Mouse (Mus musculus): ENCODE measurements at regions not wholly inside any gene's neighbourhood (a gene's known extent, or its start where the extent isn't known, plus 50 kb on each side); places are given as distances from the start of the nearest gene placed in this dataset.

DNA sequence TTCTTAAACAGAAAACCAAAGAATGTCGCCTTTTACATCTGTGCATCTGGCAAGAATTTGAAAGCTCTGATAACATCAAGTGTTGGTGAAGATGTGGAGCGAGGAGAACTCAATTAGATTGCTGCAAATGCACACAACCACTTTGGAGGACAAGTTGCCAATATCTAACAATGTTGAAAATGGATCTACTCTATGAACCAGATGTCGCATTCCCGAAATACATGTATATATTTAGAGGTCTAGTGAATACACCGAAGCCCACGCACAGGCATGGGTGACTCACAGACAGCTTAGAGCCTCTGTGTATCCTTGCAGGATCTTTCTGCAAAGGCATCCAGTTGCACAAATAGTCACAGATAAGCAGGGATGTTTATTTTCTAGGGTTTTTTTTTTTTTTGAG is 108.4 kb downstream of the Ddx1 start:
- Histone ChIP-seq H3K4me3 (ENCODE audit: insufficient read depth, low read length) (no peak overlapping the region), H3K4me1 (ENCODE audit: control insufficient read depth, insufficient read depth, low read length) (peaks cover 9% of the 10 kb centered on the region), H3K27ac (ENCODE audit: insufficient read depth, low read length) (no peak overlapping the region)
- no peak for TF ChIP-seq POLR2A (IDR thresholded peaks at IDR 0.05; ENCODE audit: extremely low read depth, insufficient read depth, low read length)
- TF ChIP-seq CTCF (IDR thresholded peaks at IDR 0.05; ENCODE audit: extremely low read depth, insufficient read depth, low read length), result no peak

DNA sequence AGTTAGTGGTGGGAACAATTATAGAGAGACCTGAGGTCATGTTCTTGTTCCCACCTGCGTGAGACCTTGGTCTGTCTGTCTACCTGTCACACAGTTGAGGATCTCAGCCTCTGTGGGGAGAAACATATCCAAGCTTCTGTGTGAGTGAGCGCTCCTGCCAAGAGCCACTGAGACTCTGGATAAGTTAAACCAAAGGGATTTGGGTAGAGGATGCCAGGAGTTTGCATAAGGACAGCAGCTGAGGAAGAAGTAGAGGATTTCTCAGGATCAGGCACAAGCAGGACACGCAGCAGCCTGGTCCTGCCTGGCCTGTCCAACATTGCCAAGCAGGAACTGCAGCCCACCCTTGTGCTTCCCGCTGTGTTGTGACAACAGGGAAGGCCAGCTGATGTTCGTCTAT is 109.8 kb downstream of the Ddx1 start:
- Histone ChIP-seq H3K4me1 (ENCODE audit: control insufficient read depth, insufficient read depth, low read length) (peaks cover 6% of the 10 kb centered on the region), H3K27ac (ENCODE audit: insufficient read depth, low read length) (no peak overlapping the region), H3K4me3 (ENCODE audit: insufficient read depth, low read length) (no peak overlapping the region)
- TF ChIP-seq CTCF (IDR thresholded peaks at IDR 0.05; ENCODE audit: extremely low read depth, insufficient read depth, low read length), result no peak
- no peak for TF ChIP-seq POLR2A (IDR thresholded peaks at IDR 0.05; ENCODE audit: extremely low read depth, insufficient read depth, low read length)

DNA sequence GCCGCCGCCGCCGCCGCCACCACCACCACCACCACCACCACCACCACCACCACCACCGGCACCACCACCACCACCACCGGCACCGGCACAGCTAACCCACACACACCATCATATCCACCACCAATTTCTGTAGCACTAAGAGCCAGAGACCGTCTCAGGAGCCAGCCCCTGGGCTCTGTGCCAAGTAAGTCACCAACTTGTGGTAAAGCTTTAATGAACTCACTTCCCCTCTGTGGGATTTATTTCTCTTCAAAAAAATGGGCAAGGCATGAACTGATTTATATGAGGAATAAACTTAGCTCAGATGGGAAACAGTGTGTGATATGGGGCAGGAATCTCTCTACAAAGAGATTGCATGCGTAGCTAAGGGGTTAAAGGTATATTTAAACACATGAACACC is 114.8 kb downstream of the Ddx1 start:
- Histone ChIP-seq H3K27ac (ENCODE audit: insufficient read depth, low read length) (no peak overlapping the region), H3K4me3 (ENCODE audit: insufficient read depth, low read length) (no peak overlapping the region), H3K4me1 (ENCODE audit: control insufficient read depth, insufficient read depth, low read length) (no peaks in the 10 kb centered on the region)
- TF ChIP-seq POLR2A (IDR thresholded peaks at IDR 0.05; ENCODE audit: extremely low read depth, insufficient read depth, low read length), result no peak
- TF ChIP-seq CTCF (IDR thresholded peaks at IDR 0.05; ENCODE audit: extremely low read depth, insufficient read depth, low read length), result no peak

DNA sequence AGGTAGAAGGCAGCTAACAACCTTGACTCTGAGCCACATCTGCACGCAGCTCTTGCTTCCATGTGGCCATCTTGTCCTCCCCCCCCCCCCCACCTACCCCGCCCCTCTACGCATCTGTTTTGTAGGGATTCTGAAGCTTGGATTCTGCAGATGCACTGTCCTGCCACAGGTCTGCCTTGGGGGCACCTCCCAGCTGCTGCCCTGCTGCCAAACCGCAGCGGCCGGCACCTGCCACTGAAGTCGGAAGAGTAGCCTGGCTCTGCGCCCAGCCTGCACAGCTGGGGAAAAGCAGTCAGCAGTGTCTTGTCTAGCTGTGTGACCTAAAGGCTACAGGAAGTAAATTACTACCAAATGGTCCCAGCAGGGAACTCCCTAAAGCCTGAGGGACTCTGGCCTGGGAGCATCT is 119.3 kb downstream of the Ddx1 start:
- TF ChIP-seq POLR2A (IDR thresholded peaks at IDR 0.05; ENCODE audit: extremely low read depth, insufficient read depth, low read length) (no peak), CTCF (IDR thresholded peaks at IDR 0.05; ENCODE audit: extremely low read depth, insufficient read depth, low read length) (no peak)
- Histone ChIP-seq H3K4me1 (ENCODE audit: control insufficient read depth, insufficient read depth, low read length) (peaks cover 4% of the 10 kb centered on the region; the same call in 1 of the 2 replicates), H3K4me3 (ENCODE audit: insufficient read depth, low read length) (no peak overlapping the region), H3K27ac (ENCODE audit: insufficient read depth, low read length) (no peak overlapping the region)

DNA sequence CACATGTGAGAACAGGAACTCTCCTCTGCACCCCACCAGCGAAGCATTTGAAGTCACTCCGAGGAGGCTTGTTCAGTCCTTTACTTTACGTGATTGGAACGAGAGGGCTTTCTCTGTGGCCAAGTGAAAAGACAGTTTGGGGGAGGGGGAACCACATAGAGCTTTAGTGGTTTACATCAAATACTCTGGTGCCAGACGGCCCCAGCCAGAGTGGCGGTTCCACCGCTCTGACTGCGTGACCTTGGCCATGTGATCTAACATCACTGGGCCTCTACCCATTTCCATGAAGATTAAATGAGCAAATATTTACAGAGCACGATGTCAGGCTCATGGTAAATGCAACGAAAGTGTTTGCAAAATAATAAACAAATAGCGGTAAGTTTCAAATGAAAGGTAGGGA is 121.6 kb downstream of the Ddx1 start:
- TF ChIP-seq POLR2A (IDR thresholded peaks at IDR 0.05; ENCODE audit: extremely low read depth, insufficient read depth, low read length) (no peak), CTCF (IDR thresholded peaks at IDR 0.05; ENCODE audit: extremely low read depth, insufficient read depth, low read length) (no peak)
- Histone ChIP-seq H3K4me3 (ENCODE audit: insufficient read depth, low read length) (no peak overlapping the region), H3K4me1 (ENCODE audit: control insufficient read depth, insufficient read depth, low read length) (peaks cover 6% of the 10 kb centered on the region; the same call in 1 of the 2 replicates), H3K27ac (ENCODE audit: insufficient read depth, low read length) (no peak overlapping the region)

DNA sequence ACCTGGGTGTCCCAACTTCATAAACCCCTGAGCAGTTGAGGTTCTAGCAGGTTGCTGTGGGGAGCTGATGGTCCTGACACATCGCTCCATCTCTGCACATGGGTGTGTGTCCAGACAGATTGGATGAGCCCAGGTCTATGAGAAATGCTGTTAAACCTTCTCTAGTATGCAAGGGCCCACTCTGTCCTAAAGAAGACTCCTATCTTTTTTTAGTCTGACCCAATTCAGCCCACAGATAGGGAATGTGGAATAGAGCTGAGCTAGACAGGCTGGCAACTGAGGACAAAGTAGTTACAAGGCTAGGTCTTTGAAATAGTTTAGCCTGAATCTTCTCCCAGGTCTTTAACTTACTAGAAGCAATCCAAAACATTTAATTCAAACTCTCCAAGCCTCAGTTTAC is 124.0 kb downstream of the Ddx1 start:
- Histone ChIP-seq H3K27ac (ENCODE audit: insufficient read depth, low read length) (no peak overlapping the region), H3K4me3 (ENCODE audit: insufficient read depth, low read length) (no peak overlapping the region), H3K4me1 (ENCODE audit: control insufficient read depth, insufficient read depth, low read length) (peaks cover 6% of the 10 kb centered on the region; the same call in 1 of the 2 replicates)
- TF ChIP-seq CTCF (IDR thresholded peaks at IDR 0.05; ENCODE audit: extremely low read depth, insufficient read depth, low read length), result no peak
- no peak for TF ChIP-seq POLR2A (IDR thresholded peaks at IDR 0.05; ENCODE audit: extremely low read depth, insufficient read depth, low read length)

DNA sequence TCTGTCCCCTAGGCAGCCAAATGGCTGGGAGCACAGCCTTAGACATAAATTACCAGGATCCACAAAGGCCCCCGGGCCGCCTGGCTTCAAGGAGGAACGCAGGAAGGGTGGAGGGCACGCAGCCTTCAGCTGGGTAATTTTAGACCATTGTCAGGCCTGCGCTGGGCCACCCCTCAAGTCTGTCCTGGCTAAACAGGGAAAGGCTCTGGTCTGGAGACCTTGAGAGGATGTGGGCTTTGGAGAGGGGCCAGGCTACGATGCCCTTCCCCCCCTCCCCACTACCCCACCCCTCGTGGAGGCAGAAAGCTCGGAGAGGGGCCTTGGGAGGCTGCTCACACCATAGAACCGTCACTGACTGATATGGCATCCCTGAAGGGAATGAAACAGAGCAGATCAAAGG is 126.7 kb downstream of the Ddx1 start:
- Histone ChIP-seq H3K27ac (ENCODE audit: insufficient read depth, low read length) (no peak overlapping the region), H3K4me1 (ENCODE audit: control insufficient read depth, insufficient read depth, low read length) (peaks cover 6% of the 10 kb centered on the region; the same call in 1 of the 2 replicates), H3K4me3 (ENCODE audit: insufficient read depth, low read length) (no peak overlapping the region)
- TF ChIP-seq POLR2A (IDR thresholded peaks at IDR 0.05; ENCODE audit: extremely low read depth, insufficient read depth, low read length) (no peak), CTCF (IDR thresholded peaks at IDR 0.05; ENCODE audit: extremely low read depth, insufficient read depth, low read length) (no peak)

DNA sequence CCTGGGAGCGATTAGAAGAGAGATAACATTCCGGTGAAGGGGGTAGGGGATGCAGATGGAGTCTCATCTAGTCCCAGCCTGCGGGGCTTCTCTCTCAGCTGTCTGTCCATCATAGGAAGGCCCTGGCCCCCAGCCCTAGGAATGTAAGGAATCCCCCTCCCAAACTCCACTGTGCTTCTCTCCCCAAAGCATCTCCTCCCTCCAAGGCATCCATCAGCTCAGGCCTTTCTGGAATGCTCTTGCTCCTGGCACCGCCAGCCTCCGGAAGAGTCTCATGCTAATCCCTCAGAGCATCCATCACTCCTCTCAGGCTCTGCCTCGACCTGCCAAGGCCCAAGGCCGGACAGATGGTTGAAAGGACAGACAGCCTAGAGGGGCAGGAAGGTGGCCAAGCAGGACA is 128.4 kb downstream of the Ddx1 start:
- no peak for TF ChIP-seq CTCF (IDR thresholded peaks at IDR 0.05; ENCODE audit: extremely low read depth, insufficient read depth, low read length)
- TF ChIP-seq POLR2A (IDR thresholded peaks at IDR 0.05; ENCODE audit: extremely low read depth, insufficient read depth, low read length), result no peak
- Histone ChIP-seq H3K27ac (ENCODE audit: insufficient read depth, low read length) (no peak overlapping the region), H3K4me3 (ENCODE audit: insufficient read depth, low read length) (no peak overlapping the region), H3K4me1 (ENCODE audit: control insufficient read depth, insufficient read depth, low read length) (peaks cover 5% of the 10 kb centered on the region; the same call in 1 of the 2 replicates)

DNA sequence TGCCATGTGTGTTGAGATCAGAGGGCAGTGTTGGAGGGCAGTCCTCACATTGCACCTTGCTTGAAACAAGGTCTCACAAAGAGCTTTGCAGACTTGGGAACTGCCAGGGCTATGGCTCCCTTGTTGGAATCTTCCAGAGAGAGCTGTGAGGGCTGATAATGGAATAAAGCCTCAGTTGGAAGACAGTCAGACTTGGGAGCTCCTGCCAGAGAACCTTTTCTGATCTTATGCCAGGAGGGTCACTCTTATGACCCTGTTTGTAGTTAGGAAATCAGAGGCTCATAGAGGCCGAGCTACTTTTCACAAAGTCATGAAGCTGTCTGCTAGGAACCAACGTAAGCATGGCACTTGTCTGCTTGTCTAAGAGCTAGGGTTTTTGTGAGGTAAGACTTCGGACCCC is 129.4 kb downstream of the Ddx1 start:
- Histone ChIP-seq H3K27ac (ENCODE audit: insufficient read depth, low read length) (no peak overlapping the region), H3K4me1 (ENCODE audit: control insufficient read depth, insufficient read depth, low read length) (peaks cover 2% of the 10 kb centered on the region; the same call in 1 of the 2 replicates), H3K4me3 (ENCODE audit: insufficient read depth, low read length) (no peak overlapping the region)
- TF ChIP-seq POLR2A (IDR thresholded peaks at IDR 0.05; ENCODE audit: extremely low read depth, insufficient read depth, low read length) (no peak), CTCF (IDR thresholded peaks at IDR 0.05; ENCODE audit: extremely low read depth, insufficient read depth, low read length) (no peak)

DNA sequence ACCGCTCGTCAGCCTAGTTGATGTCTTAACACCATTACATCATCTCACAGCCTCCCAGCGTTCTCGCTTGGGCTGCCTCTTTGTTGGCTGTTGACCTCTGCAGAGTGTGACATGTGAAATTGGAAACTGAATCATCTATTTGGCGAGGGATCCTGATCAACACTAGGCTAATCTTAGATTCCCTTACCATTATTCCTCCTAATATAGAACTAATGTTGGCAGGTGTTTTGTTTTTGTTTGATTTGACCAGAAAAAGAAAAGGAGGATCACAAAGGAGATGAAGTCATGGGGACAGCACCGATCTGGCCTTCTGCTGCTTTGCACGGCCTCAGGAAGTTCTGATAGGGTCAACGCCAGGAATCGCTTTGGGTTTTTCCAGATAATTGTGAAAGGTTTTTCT is 131.0 kb downstream of the Ddx1 start:
- no peak for TF ChIP-seq POLR2A (IDR thresholded peaks at IDR 0.05; ENCODE audit: extremely low read depth, insufficient read depth, low read length)
- TF ChIP-seq CTCF (IDR thresholded peaks at IDR 0.05; ENCODE audit: extremely low read depth, insufficient read depth, low read length), result no peak
- Histone ChIP-seq H3K4me1 (ENCODE audit: control insufficient read depth, insufficient read depth, low read length) (no peaks in the 10 kb centered on the region), H3K27ac (ENCODE audit: insufficient read depth, low read length) (no peak overlapping the region), H3K4me3 (ENCODE audit: insufficient read depth, low read length) (no peak overlapping the region)
